Mouse (Mus musculus) heart, embryonic 10.5 days (tissue): ENCODE data around the gene Arhgap35. TPM values are rescaled to one million over a fixed set of nuclear protein-coding genes. Genes with fewer than 3 reads are reported as not detected.
A peak's percentile ranks its signal among the peaks of the same experiment; 100 is the strongest.
"Not testable (repeated sequence)": the region's sequence is repeated elsewhere in the genome, so short reads cannot be mapped to it uniquely, and the experiment has no call there.

Experiments used
- DNase-seq: peaks from one replicate; pipeline ENCODE4 v3.0.0-alpha.2; 2017; ENCODE audit warnings: low spot score
- H3K27ac ChIP-seq: fragments of 300-500 bp; sonication (generic); 2 replicates; pipeline ENCODE4 v1.5.1; 2016; ENCODE audit warnings: mild to moderate bottlenecking
- H3K27me3 ChIP-seq: fragments of 300-500 bp; sonication (generic); 2 replicates; pipeline ENCODE4 v1.6.1; 2016; ENCODE audit warnings: mild to moderate bottlenecking; ENCODE audit not compliant: poor library complexity, insufficient read depth, severe bottlenecking
- H3K36me3 ChIP-seq: fragments of 300-500 bp; sonication (generic); 2 replicates; pipeline ENCODE4 v1.6.1; 2016; ENCODE audit warnings: mild to moderate bottlenecking, moderate library complexity
- H3K4me1 ChIP-seq: fragments of 300-500 bp; sonication (generic); 2 replicates; pipeline ENCODE4 v1.6.1; 2016; ENCODE audit warnings: mild to moderate bottlenecking
- H3K4me3 ChIP-seq: fragments of 300-500 bp; sonication (generic); 2 replicates; pipeline ENCODE4 v1.5.1; 2016; ENCODE audit warnings: mild to moderate bottlenecking, moderate library complexity
- H3K9me3 ChIP-seq: fragments of 300-500 bp; sonication (generic); 2 replicates; pipeline ENCODE4 v1.6.1; 2016; ENCODE audit warnings: mild to moderate bottlenecking, moderate library complexity
- WGBS: fragments of 180-500 bp; shearing (Covaris S2); methylation state at CpG from one replicate; pipeline ENCODE4 v1.1.7; 2016; 5-methylcytosine and 5-hydroxymethylcytosine counted together
- polyA plus RNA-seq: library from polyadenylated mRNA; unstranded; fragments of >200 nt; fragmentation: Nextera tagmentation; extraction: Ambion mirVana; gene quantifications from 2 replicates; pipeline ENCODE4 v1.2.1, GENCODE M21; 2016

Gene Arhgap35
- polyA plus RNA-seq, 1 experiment from 2014 or later: 20.0 TPM

DNA sequence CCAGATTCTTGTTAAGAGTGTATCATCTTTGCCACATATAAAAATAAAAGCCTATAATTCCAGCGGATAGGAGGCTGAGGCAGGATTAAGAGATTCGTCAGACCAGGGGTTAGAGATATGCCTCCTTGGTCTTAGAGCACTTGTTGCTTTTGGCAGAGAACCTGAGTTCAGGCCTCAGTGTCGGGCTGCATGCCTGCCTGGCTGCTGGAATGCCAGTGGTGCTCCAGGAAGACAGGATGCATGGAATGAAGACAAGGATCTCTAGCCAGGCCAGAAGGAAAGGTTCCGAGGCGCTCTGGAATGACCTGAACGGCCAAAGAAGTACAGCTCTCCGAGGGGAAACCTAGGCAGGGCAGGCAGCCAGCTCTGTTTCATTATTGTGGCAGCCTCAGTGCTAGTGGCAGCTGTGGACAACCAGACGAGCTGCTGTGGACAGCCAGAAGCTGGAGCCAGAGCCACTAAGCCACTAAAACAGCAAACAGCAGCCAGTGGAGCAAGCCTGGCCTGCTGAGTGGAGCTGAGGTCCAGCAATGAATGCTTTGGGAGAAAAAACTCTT lies 6.4 kb upstream of the Arhgap35 start:
- 56% methylated on average over 8 of the region's 8 CpGs for WGBS
- no peaks in the 10 kb centered on the region for H3K27me3 ChIP-seq
- H3K9me3 ChIP-seq: no peaks in the 10 kb centered on the region
- no peak overlapping the region for H3K27ac ChIP-seq
- DNase-seq: no peak
- H3K4me3 ChIP-seq: no peak overlapping the region
- H3K36me3 ChIP-seq: no peaks in the 10 kb centered on the region
- H3K4me1 ChIP-seq: peaks cover 10% of the 10 kb centered on the region; the same call in 1 of the 2 replicates

DNA sequence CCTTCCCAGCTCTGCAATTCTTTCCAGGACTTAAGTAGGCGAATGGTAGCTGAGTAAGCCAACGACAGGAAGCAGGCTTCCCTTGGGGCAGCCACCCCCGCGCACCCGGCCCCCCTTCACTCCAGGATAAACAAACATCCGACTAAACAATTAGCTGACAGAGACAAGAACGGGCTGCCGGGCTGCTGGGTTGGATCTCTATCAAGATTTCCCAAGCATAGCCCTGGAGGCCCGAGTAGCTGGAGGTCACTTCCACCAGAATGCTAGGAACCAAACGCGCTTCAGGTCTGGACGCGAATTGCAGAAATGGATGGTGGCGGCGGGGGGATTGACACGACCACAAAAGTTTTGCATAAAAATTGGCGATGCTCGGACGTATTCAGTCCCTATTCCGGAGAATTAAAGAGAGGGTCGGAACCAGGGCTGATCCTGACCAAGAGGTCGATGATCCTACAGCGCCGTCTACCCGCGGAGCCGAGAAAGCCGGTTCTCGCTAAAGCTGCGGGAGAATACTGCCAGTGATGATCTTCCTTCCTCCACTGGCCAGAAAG lies 3.9 kb upstream of the Arhgap35 start:
- peak; percentile 79 for DNase-seq
- no peak overlapping the region; the same call in 1 of the 2 replicates for H3K27ac ChIP-seq
- peaks cover 20% of the 10 kb centered on the region; the same call in 1 of the 2 replicates for H3K4me1 ChIP-seq

DNA sequence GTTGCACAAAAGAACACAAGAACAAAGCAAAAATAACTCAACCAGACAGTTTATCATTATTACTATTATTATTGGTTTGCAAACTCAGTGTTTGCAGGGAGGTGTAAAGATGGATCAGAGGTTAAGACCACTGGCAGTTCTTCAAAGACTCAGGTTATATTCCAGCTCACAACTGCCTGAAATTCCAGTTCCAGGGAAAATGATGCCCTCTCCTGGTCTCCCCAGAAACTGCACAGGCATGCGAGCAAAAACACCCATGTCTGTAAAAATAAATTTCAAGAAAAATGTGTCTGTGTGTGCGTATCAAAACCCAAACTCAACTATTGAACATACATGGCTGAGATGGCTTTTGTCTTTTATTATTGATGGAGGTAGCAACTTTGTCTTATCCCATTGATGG lies 2.3 kb upstream of the Arhgap35 start:
- no peak for DNase-seq
- Histone ChIP-seq H3K4me3 (no peak overlapping the region), H3K9me3 (no peaks in the 10 kb centered on the region), H3K27ac (no peak overlapping the region), H3K4me1 (peaks cover 35% of the 10 kb centered on the region), H3K27me3 (no peaks in the 10 kb centered on the region), H3K36me3 (no peaks in the 10 kb centered on the region)
- 20% methylated on average over 2 of the region's 2 CpGs for WGBS

More for the DNA sequence above, 3.9 kb upstream of the Arhgap35 start:
- Histone ChIP-seq H3K36me3 (no peaks in the 10 kb centered on the region), H3K9me3 (no peaks in the 10 kb centered on the region), H3K27me3 (no peaks in the 10 kb centered on the region), H3K4me3 (peak overlapping the region; percentile 54)
- WGBS: 2% methylated on average over 30 of the region's 30 CpGs

DNA sequence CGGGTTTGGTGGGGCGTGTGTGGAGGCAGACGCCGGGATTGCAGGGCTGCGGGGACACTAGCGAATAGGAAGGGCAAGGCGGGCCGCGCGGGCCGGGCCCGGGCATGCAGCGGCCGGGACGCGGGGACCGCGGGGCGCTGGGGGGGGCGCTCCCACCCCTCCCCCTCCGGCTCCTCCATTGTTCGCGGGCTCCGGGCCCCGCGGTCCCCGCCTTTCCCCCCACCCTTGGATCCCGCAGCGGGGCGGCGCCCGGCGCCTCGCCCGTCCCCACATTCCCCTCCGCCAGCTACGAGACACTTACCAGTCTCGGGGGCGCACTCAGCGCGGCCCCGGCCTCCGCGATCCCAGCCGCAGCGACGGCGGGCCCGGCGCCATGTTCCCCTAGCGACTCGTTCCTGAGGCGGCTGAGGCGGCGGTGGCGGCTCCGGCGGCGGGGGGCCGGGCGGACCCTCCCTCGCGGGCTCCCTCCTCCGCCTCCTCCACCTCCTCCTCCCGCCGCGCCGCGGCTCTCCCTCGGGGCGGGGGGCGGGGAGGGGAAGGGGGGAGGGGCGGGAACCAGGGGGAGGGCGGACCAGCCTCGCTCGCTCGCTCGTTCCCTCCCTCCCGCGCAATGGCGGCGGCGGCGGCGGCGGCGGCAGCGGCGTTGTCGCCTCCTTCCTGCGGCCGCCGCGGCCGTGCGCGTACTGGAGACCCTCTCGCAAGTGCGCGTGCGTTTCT lies 464 bp downstream of the Arhgap35 start:
- DNase-seq: no peak
- Histone ChIP-seq H3K27me3 (no peaks in the 10 kb centered on the region), H3K27ac (peak overlapping the region; percentile 100), H3K4me1 (peaks cover 59% of the 10 kb centered on the region), H3K36me3 (no peaks in the 10 kb centered on the region), H3K4me3 (peak overlapping the region; percentile 94), H3K9me3 (no peaks in the 10 kb centered on the region)
- under 1% methylated on average over 71 of the region's 101 CpGs for WGBS

DNA sequence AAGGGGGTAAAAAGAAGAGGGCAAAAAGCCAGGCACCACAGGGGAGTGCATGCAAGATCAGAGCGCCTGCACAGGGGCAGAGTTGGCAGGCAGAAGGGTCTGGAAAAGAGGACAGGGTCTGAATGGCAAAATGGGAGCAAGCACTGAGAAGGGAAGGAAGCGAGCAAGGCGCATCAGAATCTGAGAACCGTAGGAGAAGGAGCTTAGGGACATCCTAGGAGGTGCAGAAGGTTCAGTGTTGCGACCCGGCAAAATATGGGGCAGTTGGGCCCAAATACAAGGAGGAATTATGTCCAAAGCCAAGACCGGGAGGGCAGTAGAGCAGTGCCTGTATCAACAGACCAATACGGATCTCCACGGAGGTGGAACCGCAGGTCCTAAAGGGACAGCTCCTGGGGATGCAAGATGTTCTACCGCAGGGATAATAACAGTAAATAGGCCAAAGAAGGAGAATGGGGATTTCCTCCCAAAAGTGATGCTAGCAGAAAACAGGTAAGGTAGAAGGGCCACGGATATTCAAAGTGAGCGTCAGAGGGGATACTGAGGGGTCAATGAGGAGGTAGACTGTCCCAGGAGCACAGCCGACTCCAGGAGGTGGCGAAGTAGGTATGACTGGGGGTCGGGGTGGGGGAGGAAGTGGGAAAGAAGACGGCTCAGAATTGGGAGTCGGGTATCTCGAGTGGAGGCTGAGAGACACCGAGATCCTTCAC lies 1.2 kb downstream of the Arhgap35 start:
- Histone ChIP-seq H3K9me3 (no peaks in the 10 kb centered on the region), H3K27me3 (no peaks in the 10 kb centered on the region), H3K4me3 (peak overlapping the region; percentile 94), H3K27ac (peak overlapping the region; percentile 100), H3K36me3 (no peaks in the 10 kb centered on the region), H3K4me1 (peaks cover 59% of the 10 kb centered on the region)
- DNase-seq: peak; percentile 79
- WGBS: 2% methylated on average over 20 of the region's 20 CpGs

DNA sequence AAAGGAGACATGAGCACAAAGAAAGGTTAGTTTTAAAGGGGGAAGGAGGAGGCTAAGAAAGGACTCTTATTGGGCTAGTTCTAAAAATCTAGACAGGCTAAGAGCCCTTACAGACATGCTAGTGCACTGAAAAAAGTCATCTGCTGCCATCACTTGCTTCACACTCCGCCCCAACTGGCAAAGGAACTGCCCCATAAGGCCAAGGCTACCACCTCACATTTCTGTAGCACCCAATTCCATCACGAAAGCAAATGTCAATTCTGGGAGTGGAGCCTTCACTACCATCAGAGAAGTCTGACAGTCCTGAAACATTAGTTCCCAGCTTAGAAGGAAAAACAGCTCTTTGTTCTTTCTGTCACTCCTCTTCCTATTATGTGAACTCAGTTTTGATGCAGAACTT lies 4.4 kb downstream of the Arhgap35 start:
- no peak overlapping the region for H3K4me3 ChIP-seq
- H3K27ac ChIP-seq: no peak overlapping the region
- WGBS: 72% methylated on average over 2 of the region's 2 CpGs
- H3K9me3 ChIP-seq: no peaks in the 10 kb centered on the region
- 0 out of 2 replicates have a peak, but pooled peaks cover 5% of the 10 kb centered on the region for H3K36me3 ChIP-seq
- H3K27me3 ChIP-seq: no peaks in the 10 kb centered on the region
- H3K4me1 ChIP-seq: peaks cover 49% of the 10 kb centered on the region
- DNase-seq: no peak

DNA sequence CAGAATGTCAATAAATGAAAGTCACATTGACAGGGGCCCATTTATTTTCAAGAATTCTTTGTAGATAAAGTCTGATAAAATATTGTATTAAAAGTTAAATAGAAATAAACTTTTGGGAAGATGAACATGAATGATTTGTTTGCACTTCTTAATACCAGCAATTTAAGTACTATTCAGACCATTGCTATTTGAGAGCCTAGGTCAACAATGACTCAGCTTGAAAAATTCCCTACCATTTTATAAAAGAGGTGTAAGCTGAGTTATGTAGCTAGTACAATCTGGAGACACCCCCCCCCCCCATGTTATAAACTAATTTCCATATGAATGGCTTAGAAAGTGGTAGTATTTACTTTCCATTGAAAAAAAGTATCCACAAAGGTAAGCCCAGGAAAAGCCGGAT lies 5.8 kb downstream of the Arhgap35 start:
- DNase-seq: no peak
- peaks cover 7% of the 10 kb centered on the region; the same call in 1 of the 2 replicates for H3K36me3 ChIP-seq
- no peak overlapping the region for H3K27ac ChIP-seq
- H3K4me1 ChIP-seq: peaks cover 44% of the 10 kb centered on the region
- H3K9me3 ChIP-seq: 0 out of 2 replicates have a peak, but pooled peaks cover 2% of the 10 kb centered on the region
- no peak overlapping the region for H3K4me3 ChIP-seq
- WGBS: 90% methylated on average over 1 of the region's 1 CpGs
- H3K27me3 ChIP-seq: no peaks in the 10 kb centered on the region

DNA sequence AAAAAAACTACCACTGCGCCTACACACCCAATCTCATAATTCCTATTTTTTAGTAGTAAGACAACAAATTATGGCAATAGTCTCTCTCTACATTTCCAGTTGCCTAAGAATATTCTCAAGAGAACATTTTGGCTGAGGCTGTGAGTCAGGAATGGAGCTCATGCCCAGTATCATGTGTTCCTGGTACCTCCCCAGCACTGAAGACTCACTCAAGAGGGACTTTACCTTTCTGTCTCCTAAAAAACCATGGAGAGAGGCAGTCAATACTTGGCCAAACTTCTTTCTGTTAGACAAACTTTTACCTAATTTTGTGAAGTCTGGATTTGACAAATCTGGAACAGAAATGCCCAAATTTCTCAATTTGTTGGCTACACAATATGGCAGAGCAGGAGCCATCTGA lies 6.7 kb downstream of the Arhgap35 start:
- H3K36me3 ChIP-seq: peaks cover 11% of the 10 kb centered on the region; the same call in 1 of the 2 replicates
- 95% methylated on average over 1 of the region's 1 CpGs for WGBS

DNA sequence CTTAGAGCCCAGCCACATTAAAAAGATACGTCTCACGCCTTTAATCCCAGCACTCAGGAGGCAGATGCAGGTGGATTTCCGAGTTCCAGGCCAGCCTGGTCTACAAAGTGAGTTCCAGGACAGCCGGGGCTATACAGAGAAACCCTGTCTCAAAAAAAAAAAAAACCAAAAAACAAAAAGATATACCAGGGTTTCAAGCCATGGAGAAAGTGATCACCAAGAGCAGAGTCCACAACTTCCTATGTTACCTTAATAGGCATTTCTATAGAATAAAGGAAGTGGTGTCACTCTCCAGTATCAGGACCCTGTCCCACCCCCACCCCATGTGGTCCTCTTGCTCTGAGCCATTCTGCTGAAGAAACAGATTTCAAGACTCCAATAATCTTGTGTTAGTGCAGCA lies 8.0 kb downstream of the Arhgap35 start:
- not testable (repeated sequence) for H3K4me3 ChIP-seq, H3K27me3 ChIP-seq, H3K9me3 ChIP-seq, H3K27ac ChIP-seq, DNase-seq
- Histone ChIP-seq H3K36me3 (peaks cover 11% of the 10 kb centered on the region; the same call in 1 of the 2 replicates), H3K4me1 (peaks cover 42% of the 10 kb centered on the region)
- 92% methylated on average over 4 of the region's 4 CpGs for whole genome bisulfite sequencing

More for the DNA sequence above, 6.7 kb downstream of the Arhgap35 start:
- H3K9me3 ChIP-seq: 0 out of 2 replicates have a peak, but pooled peaks cover 4% of the 10 kb centered on the region
- H3K4me3 ChIP-seq: no peak overlapping the region
- DNase-seq: no peak
- no peaks in the 10 kb centered on the region for H3K27me3 ChIP-seq
- H3K27ac ChIP-seq: no peak overlapping the region
- peaks cover 42% of the 10 kb centered on the region for H3K4me1 ChIP-seq

DNA sequence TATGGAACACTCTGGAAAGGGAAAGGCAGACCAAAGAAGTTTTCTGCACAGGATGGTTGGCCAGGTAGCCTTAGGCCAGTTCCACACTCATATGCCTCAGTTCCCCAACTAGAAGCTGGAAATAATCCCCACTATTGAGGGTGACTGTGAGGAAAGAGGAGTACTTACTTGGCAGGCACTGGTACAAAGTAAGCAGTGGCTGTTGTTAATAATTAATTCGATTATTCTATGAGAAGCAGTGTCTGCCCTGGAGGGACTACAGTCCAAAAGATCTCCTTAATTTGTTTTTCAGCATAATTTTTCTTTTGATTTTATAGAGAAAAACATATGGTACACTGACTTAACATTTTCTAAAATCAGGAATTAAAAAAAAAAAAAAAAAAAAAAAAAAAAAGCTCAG lies 10.7 kb downstream of the Arhgap35 start:
- H3K36me3 ChIP-seq: peaks cover 11% of the 10 kb centered on the region; the same call in 1 of the 2 replicates
- H3K27ac ChIP-seq: no peak overlapping the region
- H3K9me3 ChIP-seq: 0 out of 2 replicates have a peak, but pooled peaks cover 4% of the 10 kb centered on the region
- DNase-seq: no peak
- no peaks in the 10 kb centered on the region for H3K27me3 ChIP-seq
- 93% methylated on average over 1 of the region's 1 CpGs for WGBS
- peaks cover 36% of the 10 kb centered on the region for H3K4me1 ChIP-seq
- no peak overlapping the region for H3K4me3 ChIP-seq

DNA sequence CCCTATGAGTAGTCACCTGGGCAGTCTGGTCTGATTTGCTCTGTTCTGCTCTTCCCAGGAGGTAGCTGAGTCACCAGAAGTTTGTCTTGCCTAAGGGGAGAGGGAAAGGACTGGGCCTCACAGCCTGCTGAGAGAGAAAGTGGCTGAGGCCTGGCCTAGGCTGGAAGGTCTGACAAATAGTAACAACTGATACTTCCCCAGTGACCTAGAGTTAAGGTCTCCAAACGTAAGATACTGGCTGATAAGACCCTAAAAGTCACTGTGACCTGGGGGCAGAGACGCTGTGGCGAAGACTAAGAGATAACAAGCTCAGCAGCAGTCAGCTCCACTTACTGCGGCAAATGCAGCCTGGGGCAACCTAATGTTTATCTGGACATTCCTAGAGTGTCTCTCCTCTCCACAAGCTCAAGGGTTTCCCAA lies 13.1 kb downstream of the Arhgap35 start:
- Histone ChIP-seq H3K27ac (peak overlapping the region; percentile 76), H3K4me1 (peaks cover 40% of the 10 kb centered on the region), H3K4me3 (peak overlapping the region; percentile 36; the same call in 1 of the 2 replicates), H3K9me3 (0 out of 2 replicates have a peak, but pooled peaks cover 4% of the 10 kb centered on the region), H3K27me3 (no peaks in the 10 kb centered on the region), H3K36me3 (peaks cover 11% of the 10 kb centered on the region; the same call in 1 of the 2 replicates)
- WGBS: under 1% methylated on average over 4 of the region's 4 CpGs
- DNase-seq: peak; percentile 76

DNA sequence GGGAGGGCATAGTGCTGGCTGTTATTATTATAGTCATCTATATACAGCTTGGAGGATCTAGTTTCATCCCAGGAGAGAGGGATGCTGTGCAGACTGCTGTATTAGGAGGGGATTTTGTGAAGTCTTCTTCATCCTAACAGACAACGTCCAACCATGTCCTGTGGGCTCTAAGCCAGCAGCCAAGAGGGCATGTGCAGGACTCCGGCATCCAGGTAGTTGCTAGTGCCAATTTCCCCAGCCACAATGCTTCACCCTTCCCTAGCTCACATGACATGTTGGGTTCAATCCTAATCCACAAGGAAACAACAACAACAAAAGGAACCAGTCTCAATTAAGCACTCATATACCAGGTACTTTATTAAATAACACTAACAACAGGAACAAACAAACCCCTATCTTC lies 15.8 kb downstream of the Arhgap35 start:
- Histone ChIP-seq H3K27me3 (no peaks in the 10 kb centered on the region), H3K4me1 (peaks cover 40% of the 10 kb centered on the region), H3K27ac (no peak overlapping the region), H3K36me3 (peaks cover 15% of the 10 kb centered on the region; the same call in 1 of the 2 replicates), H3K9me3 (0 out of 2 replicates have a peak, but pooled peaks cover 3% of the 10 kb centered on the region), H3K4me3 (no peak overlapping the region)
- DNase-seq: no peak
- 88% methylated on average over 2 of the region's 2 CpGs for WGBS
